Mouse (Mus musculus): Measurements from ENCODE around the gene Ctcf. TPM values are rescaled to one million over a fixed set of nuclear protein-coding genes. Genes with fewer than 3 reads are reported as not detected.
"Not testable (repeated sequence)": the region's sequence is repeated elsewhere in the genome, so short reads cannot be mapped to it uniquely, and the experiment has no call there.

Gene Ctcf
- 10 to 100 TPM; 63.3 to 71.7 TPM for total RNA-seq (2021)

GRCm38 (mm10) chr8:105636018-105636962 lies at the start of gene Ctcf:
Gene Ctcf, plus strand, starts transcription at chr8:105636568.
- DNase-seq (ENCODE audit: extremely low spot score in 1 of 2, low spot score in 1 of 2): peak; percentile 78 to 91

- no peak for DNase-seq (ENCODE audit: extremely low spot score in 1 of 2, low spot score in 1 of 2)
Observed at GRCm38 (mm10) chr8:105592431-105592830, 43.9 kb upstream of the Ctcf start.

GRCm38 (mm10) chr8:105593859-105594258 lies 42.5 kb upstream of the Ctcf start:
- DNase-seq (ENCODE audit: extremely low spot score in 1 of 2, low spot score in 1 of 2): no peak

GRCm38 (mm10) chr8:105594451-105595242 lies 41.7 kb upstream of the Ctcf start:
- DNase-seq (ENCODE audit: extremely low spot score in 1 of 2, low spot score in 1 of 2): no peak

GRCm38 (mm10) chr8:105596362-105597034 lies 39.9 kb upstream of the Ctcf start:
- DNase-seq (ENCODE audit: extremely low spot score in 1 of 2, low spot score in 1 of 2): peak in 1 of 2 experiments; percentile 57

GRCm38 (mm10) chr8:105598777-105599176 lies 37.6 kb upstream of the Ctcf start:
- DNase-seq (ENCODE audit: extremely low spot score in 1 of 2, low spot score in 1 of 2): no peak

GRCm38 (mm10) chr8:105601301-105601700 lies 35.1 kb upstream of the Ctcf start:
- DNase-seq (ENCODE audit: extremely low spot score in 1 of 2, low spot score in 1 of 2): no peak

GRCm38 (mm10) chr8:105602540-105602939 lies 33.8 kb upstream of the Ctcf start:
- not testable (repeated sequence) for DNase-seq (ENCODE audit: extremely low spot score in 1 of 2, low spot score in 1 of 2)

- peak; percentile 64 to 77 for DNase-seq (ENCODE audit: extremely low spot score in 1 of 2, low spot score in 1 of 2)
Observed at GRCm38 (mm10) chr8:105604804-105605381, 31.5 kb upstream of the Ctcf start, which contains the start of gene Ripor1. Gene Ripor1, plus strand, starts transcription at chr8:105605255.

GRCm38 (mm10) chr8:105605491-105606188 lies 30.7 kb upstream of the Ctcf start:
- DNase-seq (ENCODE audit: extremely low spot score in 1 of 2, low spot score in 1 of 2): peak; percentile 32 to 54

- peak; percentile 65 to 67 for DNase-seq (ENCODE audit: extremely low spot score in 1 of 2, low spot score in 1 of 2)
Observed at GRCm38 (mm10) chr8:105606189-105607023, 30.0 kb upstream of the Ctcf start.

- DNase-seq (ENCODE audit: extremely low spot score in 1 of 2, low spot score in 1 of 2): no peak
Observed at GRCm38 (mm10) chr8:105607062-105607461, 29.3 kb upstream of the Ctcf start.

GRCm38 (mm10) chr8:105607684-105608083 lies 28.7 kb upstream of the Ctcf start:
- peak in 1 of 2 experiments; percentile 42 for DNase-seq (ENCODE audit: extremely low spot score in 1 of 2, low spot score in 1 of 2)

- no peak for DNase-seq (ENCODE audit: extremely low spot score in 1 of 2, low spot score in 1 of 2)
Observed at GRCm38 (mm10) chr8:105609355-105609754, 27.0 kb upstream of the Ctcf start.

GRCm38 (mm10) chr8:105609771-105610170 lies 26.6 kb upstream of the Ctcf start:
- no peak for DNase-seq (ENCODE audit: extremely low spot score in 1 of 2, low spot score in 1 of 2)

- no peak for DNase-seq (ENCODE audit: extremely low spot score in 1 of 2, low spot score in 1 of 2)
Observed at GRCm38 (mm10) chr8:105611836-105612235, 24.5 kb upstream of the Ctcf start.

- DNase-seq (ENCODE audit: extremely low spot score in 1 of 2, low spot score in 1 of 2): no peak
Observed at GRCm38 (mm10) chr8:105613037-105613436, 23.3 kb upstream of the Ctcf start.

GRCm38 (mm10) chr8:105613830-105614511 lies 22.4 kb upstream of the Ctcf start:
- DNase-seq (ENCODE audit: extremely low spot score in 1 of 2, low spot score in 1 of 2): no peak
